Mouse (Mus musculus) layer of hippocampus, adult 9-10 months (tissue): ENCODE measurements around the gene Rbl2.
A peak's percentile ranks its signal among the peaks of the same experiment; 100 is the strongest.

Experiments used
- DNase-seq: peaks from one replicate; pipeline ENCODE4 v3.0.0; 2022; ENCODE audit warnings: low spot score

Gene Rbl2

GRCm38 (mm10) chr8:91069834-91070233 is at the start of gene Rbl2:
TSS of gene Rbl2 (plus strand) at chr8:91070057.
- peak; percentile 96 for DNase-seq

DNA sequence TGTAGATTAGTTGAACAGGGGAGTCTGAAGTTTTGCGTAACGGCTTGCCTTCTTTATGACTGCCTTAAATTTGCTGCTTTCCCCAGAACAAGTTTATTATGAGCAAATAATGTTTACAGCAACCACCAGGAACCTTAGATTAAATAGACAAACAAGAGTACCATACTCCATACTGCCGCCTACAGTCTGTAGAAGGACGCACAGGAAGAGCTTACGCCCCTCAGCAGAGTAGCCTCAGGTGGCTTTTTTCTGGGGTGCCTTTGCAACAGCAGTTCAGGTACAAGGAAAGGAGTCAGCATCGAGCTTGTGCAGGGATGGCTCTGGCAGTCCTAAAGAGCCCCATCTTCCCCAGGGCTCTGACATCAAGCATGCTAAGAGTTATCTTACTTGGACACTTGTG is 35.4 kb upstream of the Rbl2 start:
- no peak for DNase-seq

- no peak for DNase-seq
These were observed 33.0 kb upstream of the Rbl2 start for GRCm38 (mm10) chr8:91036905-91037304.

DNA sequence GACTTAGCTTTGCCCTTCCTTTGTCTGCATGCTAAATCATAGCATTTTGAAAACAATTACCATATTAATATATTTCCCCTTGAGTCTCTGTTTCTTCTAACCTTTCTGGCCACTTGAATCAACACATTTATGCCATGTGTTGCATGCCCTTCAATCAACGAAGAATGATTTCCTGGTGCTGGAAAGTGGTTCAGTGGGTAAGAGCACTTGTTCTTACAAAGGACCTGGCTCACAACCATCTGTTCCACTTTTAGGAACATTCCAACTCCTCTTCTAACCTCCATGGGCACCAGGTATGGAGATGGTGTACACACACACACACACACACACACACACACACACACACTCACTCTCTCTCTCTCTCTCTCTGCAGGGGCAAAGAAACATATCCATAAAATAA is 31.2 kb upstream of the Rbl2 start:
- no peak for DNase-seq

GRCm38 (mm10) chr8:91046370-91046769 is 23.5 kb upstream of the Rbl2 start:
- no peak for DNase-seq

- DNase-seq, result peak; percentile 50
These were observed 18.8 kb upstream of the Rbl2 start for GRCm38 (mm10) chr8:91051037-91051436.

- DNase-seq, result no peak
These were observed 15.4 kb upstream of the Rbl2 start for GRCm38 (mm10) chr8:91054418-91054817.

DNA sequence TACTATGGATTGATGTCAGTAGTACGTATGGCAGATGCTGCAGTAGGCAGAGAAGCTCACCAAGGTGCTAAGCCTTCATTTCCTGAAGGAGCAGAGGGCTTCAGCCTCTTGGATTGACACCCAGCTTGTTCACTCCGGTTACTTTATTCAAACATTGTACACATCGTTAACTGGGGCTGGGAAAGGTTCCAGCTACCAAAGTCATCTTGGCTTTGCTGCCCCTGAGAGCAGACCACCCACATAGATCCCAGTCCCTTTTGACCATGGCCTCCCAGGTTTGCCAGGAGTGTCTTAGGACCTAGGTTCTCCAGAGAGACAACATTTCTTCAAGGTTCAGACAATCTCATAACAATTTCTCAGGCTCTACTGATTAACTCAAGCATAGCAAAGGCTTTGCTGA is 13.0 kb upstream of the Rbl2 start:
- DNase-seq, result no peak

- no peak for DNase-seq
These were observed 10.7 kb upstream of the Rbl2 start for GRCm38 (mm10) chr8:91059086-91059578.

- no peak for DNase-seq
These were observed 9.9 kb upstream of the Rbl2 start for GRCm38 (mm10) chr8:91059884-91060510.

DNA sequence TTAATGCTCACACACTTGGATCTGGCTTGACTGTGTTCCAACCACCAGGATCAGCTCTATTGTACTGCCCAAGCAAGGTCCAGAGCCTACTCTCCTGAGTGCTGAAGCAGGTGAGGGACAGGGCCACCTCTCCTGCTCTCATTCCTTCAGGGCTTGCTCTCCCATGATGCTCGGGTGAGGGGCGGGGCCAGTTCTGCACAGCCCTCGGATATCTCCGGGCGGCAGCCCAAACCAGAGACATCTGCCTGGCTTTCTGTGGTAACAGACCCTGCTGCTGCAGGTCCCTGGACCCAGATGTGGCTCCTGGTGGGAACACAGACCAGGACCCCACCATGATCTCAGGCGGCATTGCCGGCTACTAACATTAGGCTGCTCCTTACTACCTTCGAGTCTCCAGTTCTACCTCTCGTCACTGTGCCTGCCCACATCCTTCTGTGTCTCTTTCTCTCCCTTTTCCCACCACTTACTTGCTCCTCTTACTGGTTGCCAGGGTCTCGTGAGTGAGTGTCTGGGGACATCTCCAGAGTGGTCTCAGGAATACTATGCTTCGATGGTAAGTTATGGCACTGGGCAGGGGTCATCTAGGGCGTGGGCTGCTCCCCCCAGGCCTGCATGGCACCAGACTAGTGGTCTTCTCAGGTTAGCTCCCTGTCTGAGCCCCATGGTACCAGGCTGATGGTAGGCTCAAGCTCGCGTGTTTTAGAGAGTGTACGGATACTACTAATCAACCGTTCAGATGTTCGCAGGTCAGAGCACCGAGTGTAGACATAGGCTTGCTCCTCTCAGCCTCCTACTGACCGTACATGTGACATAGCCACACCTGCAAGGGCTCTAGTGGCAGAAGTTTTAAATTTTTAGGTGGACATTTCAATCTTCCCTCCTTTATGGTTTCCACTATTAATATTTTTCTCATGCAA is 9.0 kb upstream of the Rbl2 start:
- no peak for DNase-seq

GRCm38 (mm10) chr8:91065179-91065578 is 4.7 kb upstream of the Rbl2 start:
- DNase-seq, result no peak

DNA sequence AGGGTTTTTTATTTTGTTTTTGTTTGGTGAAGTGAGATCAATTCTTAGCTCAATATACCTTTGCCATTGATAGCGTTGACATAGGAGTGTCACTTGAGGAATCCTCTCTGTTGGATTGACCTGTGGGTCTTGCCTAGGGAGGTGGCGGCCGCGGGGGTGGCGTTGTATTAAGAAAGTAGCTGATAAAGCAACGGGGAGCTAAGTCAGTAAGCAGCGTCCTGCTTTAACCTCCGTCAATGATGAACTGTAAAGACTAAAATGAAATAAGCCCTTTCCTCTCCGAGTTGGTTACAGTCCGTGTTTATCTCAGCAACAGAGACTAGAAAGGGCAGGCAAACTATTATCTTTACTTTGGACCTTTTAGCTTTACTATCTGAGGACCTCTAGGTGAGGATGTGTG is 450 bp upstream of the Rbl2 start:
- no peak for DNase-seq

- DNase-seq, result peak; percentile 66
These were observed 510 bp downstream of the Rbl2 start for GRCm38 (mm10) chr8:91070275-91070859.

GRCm38 (mm10) chr8:91077077-91077867 is 7.4 kb downstream of the Rbl2 start:
- DNase-seq, result no peak

GRCm38 (mm10) chr8:91079678-91080077 is 9.8 kb downstream of the Rbl2 start:
- no peak for DNase-seq

DNA sequence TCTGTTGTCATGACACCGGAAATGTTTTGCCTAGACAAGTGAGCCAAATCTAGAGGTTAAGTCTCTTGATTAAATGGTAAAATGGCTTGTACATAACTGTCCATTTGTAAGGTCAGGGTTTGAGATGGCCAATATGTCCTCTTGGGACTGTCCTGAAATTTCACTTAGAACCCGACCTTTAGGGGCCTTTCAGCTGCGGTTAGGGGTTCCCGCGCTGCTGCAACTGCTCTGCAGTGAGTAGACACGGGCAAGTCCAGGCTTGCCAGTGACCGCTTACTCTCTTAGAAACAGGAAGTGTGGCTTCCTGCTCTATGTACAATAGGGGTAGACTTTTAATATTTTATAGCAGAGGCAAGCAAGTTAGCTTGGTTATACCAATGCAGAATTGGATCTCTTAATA is 12.1 kb downstream of the Rbl2 start:
- no peak for DNase-seq

DNA sequence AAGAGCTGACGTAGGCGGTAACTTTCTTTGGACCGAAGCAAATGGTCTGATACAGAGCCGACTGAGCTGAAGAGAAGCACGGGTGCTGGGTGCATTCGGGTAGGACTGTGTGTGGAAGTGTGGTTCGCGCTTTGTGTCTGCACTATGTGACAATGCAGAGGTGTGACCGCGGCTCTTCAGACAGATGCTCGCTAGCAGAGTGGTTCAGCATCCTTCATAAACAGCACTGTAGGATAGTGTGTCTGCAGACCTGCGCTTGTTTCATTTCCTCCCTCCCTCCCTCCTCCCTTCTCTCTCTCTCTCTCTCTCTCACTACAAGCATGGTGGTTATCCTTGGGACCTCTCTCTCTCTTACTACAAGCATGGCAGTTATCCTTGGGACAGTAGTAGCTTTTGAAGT is 12.6 kb downstream of the Rbl2 start:
- DNase-seq, result no peak

DNA sequence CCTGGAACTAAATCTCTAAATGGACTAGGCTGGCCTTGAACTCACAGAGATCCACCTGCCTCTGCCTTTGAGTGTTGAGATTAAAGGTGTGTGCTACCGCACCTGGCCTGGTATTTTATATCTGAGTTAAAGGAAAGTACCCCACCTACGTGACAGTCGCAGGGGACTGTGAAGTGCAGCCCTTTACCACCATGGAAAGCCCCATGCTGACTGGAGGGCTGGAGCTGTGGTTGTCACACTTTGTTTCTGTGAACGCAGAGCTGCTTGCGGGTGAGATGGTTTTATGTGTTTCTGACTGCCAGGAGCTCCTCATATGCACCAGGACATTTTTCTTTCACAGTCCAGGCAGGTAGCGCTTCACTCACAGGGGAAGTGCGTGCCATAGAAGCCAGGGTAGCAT is 18.6 kb downstream of the Rbl2 start:
- no peak for DNase-seq

GRCm38 (mm10) chr8:91089601-91090000 is 19.7 kb downstream of the Rbl2 start:
- no peak for DNase-seq

DNA sequence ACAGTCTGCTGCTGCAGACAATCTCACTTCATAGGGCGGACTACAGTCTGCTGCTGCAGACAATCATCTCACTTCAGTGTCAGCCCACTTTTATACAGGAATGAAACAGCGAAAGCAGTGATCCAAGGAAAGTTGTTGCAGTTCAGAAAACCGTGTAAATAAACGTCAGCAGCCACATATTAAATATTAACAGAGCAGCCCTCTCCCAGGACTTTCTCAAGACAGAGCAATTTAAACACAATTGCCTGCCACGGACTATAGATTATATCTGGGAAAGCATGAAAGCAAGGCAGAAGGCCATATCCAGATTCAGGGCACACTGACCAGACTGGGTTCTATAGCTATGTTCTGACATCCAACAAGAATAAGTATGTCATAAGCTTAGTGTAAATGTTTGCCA is 24.3 kb downstream of the Rbl2 start:
- DNase-seq, result no peak

DNA sequence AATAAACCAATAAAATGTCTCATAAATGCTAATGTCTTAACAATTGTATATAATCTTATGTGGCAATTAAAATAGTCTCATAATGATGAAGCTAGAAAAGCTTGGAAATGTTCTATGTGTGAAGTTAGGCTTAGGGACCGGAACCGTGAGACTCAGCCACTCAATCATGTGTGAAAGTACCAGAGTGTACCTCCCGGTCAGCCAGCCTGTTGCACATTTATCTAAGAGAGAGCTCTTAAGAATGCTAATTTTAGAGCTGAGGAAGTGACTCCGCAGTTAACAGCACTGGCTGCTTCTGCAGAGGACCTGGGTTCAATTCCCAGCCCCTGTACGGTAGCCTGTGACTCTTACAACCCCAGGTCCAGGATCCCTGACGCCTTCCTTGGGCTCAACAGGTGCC is 28.2 kb downstream of the Rbl2 start:
- no peak for DNase-seq
